Mouse (Mus musculus): ENCODE results near the gene Arhgef17. TPM values are rescaled to one million over a fixed set of nuclear protein-coding genes. Genes with fewer than 3 reads are reported as not detected.

The Arhgef17 gene
- total RNA-seq, 2 experiments from 2014 or later, result 30.3 to 31.6 TPM

DNA sequence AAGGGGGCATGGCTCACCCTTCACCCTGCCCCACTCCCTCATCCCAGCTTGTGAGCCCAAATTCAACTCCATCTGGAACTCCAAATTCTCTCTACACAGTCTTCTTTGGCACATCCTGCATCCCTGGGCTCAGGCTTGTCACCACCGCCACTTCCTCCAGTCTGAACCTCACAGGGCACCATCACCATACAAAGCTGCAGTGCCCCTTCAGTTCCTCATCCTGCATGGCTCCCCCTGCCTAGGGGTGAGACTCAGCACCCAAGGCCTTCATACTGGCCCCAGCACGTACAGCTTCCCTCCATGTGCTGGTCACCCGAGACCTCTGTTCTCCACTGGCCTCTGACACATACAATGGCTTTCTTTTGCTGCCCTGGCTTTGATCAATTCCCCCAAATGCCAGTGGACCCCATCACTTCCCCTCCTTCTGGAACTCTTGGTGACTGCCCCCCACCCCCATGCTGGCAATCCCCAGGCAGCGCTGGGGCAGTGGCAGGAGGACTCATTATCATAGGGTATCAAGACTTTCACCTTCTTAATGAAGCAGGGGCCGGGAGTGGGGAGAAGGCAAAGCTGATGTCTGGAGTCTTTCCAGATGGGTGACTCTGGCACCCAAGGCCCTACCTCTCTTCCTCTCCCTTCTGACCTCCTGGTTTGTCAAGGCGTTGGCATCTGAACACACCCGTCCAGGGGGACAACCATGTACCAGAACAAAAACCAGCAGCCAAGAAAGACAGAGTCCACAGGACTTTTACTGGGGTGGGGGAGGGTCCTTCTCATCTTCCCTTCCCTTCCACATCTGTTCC, 12.7 kb downstream of the Arhgef17 start:
- intact Hi-C loops (cut with DNase I), result no loop called here
- DNase-seq, result no peak

DNA sequence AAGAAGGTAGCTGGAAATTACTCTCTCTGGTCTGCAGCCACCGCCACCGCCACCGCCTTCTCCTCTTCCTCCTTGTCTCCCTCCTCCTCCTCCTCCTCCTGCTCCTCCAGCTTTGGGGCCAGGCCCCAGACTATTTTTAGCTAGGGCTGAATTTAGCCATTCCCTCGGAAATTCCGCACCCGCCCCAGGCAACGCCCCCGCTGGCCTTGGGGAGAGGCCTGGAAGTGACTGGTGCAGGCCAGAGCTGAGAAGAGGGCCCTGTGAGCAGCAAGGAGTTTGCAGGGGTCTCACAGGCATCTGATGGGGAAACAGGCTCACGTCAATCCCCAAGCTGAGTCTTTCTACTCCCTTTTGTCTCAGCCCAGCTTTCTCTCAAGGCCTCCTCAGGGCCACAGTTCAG, 13.7 kb downstream of the Arhgef17 start:
- DNase-seq, result peak; percentile 72 to 78
- intact Hi-C loops (cut with DNase I), result no loop called here

DNA sequence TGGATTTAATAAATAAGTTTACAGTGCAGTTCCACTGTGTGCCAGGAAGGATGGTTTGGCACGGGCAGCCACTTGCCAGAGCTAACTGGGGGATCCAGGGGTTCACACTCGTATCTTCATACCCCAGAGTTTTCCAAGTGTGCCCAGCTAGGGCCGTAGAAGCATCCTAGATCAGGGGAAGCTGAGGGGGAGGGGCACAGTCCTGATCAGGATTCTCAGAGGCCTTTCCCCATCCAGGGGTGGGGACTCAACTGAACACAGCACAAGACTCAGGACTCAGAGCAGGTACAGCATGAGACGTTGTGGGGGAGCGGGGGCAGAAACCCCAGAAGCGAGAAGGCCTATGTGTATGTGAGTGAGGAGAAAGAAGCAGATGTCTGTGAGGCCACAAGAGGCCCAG, 14.2 kb downstream of the Arhgef17 start:
- no peak for DNase-seq
- intact Hi-C loops (cut with DNase I), result no loop called here

DNA sequence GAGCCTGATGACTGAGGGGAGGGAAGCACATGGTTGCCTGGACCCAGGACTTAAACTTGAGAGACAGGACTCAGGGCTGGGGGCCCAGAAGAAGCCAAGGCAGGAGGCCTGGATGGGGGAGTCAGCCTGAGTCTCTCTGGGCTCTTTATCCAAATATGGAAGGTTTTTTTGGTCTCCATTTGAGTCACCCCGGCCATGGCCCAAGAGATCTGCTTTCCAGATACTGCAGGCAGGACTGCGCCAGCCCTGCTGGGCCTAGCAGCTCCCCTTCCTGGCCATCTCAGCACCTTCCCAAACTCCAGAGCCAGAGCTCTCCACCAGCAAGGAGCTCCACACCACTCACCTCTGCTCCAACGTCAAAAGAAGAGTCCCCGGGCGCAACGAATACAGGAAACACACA, 15.4 kb downstream of the Arhgef17 start:
- DNase-seq, result no peak
- intact Hi-C loops (cut with DNase I), result no loop called here

DNA sequence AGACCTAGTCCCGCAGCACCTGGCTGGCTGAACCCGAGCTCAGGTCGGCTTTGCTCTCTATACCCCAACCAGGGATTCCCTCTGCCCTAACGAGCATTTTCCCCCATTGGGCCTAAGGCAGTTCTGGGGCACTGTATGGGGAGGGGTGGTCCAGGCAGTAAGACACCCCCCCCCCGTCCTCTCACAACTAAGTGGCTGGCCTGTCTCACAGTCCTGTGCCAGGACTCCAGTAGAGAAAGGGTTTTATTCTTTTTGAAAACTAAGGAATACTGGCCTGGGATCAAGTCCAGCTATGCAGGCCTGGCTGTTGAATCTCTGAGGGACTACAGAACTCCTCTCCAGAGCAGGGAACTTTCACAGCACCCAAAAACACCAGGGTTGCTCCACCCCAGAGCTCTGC, 16.7 kb downstream of the Arhgef17 start:
- no peak for DNase-seq
- intact Hi-C loops (cut with DNase I), result no loop called here

DNA sequence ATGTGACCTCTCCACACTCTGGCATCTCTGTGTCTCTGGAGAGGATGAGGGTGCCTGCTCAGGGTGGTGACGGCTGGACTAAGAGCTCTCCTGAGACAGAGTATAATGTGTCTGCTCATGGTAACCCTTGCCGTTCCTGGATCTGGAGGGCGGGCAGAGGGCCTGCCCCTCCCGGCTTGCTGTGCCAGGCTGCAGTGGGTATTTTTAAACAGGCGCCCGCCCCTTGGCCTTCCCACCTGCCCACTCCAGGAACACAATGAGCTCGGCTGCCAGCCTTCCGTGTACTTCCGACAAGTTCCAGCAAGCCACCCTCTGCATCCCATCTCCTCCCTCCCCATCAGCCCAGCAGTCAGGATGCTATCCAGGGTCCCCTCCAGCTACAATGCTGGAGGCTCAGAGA, 20.1 kb downstream of the Arhgef17 start:
- DNase-seq, result peak; percentile 56 to 58
- intact Hi-C loops (cut with DNase I), result no loop called here

DNA sequence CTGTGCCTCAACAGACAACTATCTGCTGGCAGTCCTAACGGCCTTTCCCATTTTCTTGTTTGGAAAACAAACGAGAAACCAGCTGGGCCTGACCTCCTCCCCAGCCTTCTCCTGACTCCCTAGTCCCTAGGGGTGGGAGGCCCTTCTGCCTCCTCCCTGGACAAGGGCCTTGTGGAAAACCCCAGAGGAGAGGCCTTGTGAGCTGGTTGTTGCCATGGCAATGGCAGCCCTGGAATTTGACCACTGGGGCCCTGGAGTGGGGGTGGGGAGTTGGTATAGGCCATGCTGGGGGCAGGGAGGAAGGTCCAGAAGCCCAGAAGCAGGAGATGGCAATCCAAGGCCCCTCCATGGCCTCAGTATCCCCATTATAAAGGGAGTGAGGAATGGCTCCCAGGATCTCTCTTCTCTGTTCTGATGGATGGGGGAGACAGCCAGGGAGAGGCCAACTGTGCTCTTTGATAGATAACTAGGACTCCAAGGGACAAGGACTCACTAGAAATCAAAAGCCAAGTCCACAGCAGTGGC, 20.6 kb downstream of the Arhgef17 start:
- no peak for DNase-seq

DNA sequence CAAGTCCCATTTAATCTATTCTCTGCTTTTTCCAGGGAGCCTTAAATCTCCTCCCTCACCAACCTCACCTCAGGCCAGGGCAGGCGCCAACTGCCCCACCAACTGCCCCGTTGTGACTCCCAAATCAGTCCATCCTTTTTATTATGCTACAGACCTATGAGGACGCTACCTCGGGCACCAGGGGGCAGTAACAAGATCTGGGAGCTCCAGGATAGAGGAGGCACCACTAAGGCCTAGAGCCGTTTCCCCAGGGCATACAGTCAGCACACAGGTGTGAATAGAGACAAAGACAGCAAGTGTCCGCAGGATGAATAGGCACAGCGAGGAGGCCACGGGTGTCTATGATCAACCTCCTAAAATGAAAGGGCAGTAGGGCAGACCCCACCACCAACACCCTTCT, 23.3 kb downstream of the Arhgef17 start:
- intact Hi-C loops (cut with DNase I), result no loop called here
- DNase-seq, result peak; percentile 63 to 71

More for the DNA sequence above, 20.6 kb downstream of the Arhgef17 start:
- intact Hi-C loops (cut with DNase I), result no loop called here

DNA sequence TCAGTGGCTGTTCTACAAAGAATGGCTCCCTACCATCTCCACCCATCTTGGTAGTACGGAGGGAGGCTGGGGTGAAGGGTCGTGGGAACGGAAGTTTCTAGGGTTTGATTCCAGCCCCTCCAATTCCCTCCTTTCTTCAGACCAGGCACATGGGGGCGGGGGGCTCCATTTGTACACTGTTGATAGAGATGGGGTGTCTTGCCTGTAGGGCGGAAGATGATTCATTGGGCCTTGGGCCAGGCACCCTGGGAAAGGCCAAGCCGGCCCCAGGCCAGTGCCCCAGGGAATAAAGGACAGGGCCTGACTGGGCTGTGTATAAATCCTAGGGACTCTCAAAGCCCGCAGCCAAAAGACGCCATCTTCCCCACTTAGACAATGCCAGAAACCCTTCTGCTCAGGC, 23.8 kb downstream of the Arhgef17 start:
- intact Hi-C loops (cut with DNase I), result no loop called here
- DNase-seq, result peak; percentile 66 to 68

DNA sequence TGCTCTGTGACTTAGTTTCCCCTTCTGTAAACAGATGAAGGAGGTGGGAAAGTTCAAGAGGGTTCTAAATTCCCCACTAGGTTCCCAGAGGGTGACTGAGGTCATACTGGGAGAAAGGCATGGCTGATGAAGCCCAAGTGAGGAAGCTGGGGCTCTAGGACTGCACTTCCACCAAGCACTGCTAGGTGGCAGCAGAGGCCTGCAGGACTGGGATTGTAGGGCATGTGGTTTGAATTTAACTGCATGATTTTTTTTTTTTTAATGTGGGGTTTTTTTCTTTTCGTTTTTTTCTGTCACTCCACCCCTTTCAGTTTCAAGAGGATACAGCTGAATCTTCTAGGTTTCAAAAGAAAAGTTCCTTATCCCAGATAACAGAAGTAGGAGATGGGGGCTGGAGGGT, 24.7 kb downstream of the Arhgef17 start:
- intact Hi-C loops (cut with DNase I), result loop anchor here (1.0 to 2.0 kb wide), 3 partner anchors 25 to 144 kb away; partner anchors contain the start of gene Arhgef17
- peak; percentile 88 to 93 for DNase-seq

DNA sequence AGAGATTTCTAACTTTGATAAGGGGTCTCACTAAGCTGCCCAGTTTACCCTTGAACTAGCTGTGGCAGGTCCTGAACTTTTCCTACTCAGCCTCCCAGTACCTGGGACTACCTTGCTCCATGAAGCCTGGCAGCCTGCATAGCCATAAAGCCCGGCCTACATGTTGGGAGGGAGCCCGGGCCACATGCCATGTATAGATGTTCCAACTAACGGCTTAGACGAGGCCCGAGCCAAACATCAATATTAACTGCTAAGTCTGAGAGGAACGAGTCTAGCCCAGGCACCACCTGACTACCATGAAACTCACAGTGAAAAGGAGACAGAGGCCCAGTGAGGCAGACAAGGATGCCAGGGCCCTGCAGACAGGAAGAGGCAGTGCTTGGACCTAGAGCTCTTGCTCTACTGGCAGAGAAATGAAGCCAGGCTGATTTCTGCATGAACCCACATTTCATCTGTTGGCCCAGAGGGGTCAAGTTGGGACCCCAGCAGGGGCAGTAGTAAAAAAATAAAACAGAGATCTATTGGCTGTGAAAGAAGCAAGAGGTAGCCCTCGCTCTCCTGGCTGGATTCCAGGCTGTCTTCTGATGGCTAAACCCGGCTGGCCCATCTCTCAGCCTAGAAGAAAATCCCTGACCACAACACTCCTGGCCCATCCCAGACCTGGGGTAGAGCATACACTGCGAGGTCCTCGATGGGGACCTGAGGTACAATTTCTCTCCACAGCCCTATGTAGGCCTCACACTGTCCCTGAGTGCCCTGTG, 25.7 kb downstream of the Arhgef17 start:
- no peak for DNase-seq
- intact Hi-C loops (cut with DNase I), result loop anchor here (2.0 kb wide), 2 partner anchors 59 to 145 kb away; no protein-coding TSS in a partner anchor

DNA sequence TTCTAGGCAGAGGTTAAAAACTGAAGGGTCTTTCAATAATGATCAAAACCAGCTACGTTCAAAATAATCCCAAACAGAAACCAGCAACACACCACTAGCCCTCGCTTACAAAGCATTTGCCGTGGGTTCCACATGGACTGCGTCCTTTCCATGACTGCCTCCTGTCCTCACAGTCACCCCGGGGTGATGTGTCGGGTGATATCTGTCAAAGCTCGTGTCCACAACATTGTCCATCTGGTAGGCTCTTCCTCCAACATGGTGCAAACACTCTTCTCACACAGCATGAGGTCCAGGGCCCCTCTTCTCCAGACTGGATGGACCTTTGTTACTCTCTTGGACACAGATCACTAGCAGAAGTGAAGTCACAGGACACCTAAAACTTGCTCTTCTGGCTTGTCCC, 26.9 kb downstream of the Arhgef17 start:
- no peak for DNase-seq
- intact Hi-C loops (cut with DNase I), result no loop called here

DNA sequence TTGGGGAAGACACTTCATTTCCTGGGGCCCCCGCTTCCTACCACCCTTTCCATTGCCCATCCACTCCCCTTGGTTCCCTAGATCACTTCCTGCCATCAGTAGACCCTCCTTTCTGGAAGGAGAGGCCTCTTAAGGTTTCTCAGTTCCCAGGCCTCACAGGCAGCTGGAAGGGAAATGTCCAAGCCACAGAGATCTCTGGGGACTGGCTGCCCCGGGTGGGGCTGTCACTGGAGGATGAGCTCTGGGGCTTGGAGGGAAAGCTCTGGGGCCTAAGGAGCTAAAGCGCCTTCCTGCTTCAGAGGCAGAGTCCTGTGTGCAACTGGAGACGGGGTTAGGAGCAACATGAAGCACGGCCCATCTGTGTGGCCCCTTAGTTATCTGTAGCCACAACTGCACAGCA, 27.3 kb downstream of the Arhgef17 start:
- DNase-seq, result no peak

DNA sequence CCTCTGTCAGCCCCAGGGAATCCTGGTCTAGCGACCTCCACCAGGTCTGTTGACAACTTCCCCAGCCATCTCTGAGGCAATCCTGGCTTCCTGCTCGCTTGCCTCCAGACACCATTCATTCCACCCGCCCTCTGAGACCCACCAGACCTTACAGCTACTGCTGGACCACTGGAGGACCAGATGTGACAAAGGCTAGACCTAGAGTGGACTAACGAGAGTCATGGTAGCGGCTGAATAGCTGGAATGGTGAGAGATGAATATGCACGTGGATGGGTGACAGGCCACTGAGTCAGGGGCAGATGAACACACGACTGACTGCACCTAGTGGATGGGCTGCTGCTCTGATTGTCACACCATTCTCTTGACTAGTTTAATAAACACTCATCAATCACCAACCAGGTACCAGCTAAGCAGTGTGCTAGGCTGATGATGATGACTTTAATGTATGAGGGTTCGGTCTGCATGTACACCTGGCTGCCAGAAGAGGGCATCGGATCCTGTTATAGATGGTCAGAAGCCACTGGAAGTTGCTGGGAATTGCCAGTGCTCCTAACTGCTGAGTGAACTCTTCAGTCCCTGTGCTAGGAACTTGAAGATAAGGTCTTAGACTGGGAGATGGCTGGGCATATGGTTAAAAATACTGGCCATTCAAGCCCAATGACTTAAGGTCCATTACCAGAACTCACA, 29.3 kb downstream of the Arhgef17 start:
- intact Hi-C loops (cut with DNase I), result no loop called here
- no peak for DNase-seq

More for the DNA sequence above, 27.3 kb downstream of the Arhgef17 start:
- intact Hi-C loops (cut with DNase I), result no loop called here

DNA sequence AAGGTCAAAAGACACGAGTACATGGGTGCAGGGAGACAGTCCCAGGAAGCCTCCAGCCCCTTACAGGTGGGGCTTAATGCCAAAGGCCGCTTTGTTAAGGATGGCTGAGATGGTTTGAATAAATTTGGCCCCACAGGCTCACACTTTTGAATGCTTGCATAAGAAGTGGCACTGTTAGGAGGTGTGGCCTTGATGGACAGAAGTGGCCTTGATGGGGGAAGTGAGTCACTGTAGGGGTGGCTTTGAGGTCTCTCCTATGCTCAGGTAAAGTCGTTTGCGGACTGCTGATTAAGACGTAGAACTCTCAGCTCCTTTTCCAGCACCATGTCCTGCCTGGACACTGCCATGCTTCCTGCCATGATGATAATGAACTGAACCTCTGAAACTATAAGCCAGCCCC, 34.1 kb downstream of the Arhgef17 start:
- DNase-seq, result no peak
- intact Hi-C loops (cut with DNase I), result no loop called here

DNA sequence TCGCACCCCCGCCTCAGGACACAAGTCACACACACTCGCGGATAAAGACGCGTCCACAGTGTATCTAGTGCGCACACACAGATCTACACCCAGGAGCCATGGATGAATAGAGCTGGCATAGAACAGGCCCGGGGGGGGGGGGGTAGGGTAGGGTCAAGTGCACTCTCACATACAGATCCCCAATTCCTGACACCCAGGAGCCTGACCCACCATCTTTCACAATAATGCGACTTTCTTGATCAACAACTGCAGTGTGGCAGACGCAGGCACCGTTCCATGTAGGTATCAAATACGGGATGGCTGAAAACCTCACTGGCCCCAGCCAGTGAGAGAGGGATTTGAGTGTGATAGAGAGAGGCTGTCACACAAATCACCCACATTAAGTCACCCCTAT, 37.1 kb downstream of the Arhgef17 start:
- no peak for DNase-seq
- intact Hi-C loops (cut with DNase I), result no loop called here

DNA sequence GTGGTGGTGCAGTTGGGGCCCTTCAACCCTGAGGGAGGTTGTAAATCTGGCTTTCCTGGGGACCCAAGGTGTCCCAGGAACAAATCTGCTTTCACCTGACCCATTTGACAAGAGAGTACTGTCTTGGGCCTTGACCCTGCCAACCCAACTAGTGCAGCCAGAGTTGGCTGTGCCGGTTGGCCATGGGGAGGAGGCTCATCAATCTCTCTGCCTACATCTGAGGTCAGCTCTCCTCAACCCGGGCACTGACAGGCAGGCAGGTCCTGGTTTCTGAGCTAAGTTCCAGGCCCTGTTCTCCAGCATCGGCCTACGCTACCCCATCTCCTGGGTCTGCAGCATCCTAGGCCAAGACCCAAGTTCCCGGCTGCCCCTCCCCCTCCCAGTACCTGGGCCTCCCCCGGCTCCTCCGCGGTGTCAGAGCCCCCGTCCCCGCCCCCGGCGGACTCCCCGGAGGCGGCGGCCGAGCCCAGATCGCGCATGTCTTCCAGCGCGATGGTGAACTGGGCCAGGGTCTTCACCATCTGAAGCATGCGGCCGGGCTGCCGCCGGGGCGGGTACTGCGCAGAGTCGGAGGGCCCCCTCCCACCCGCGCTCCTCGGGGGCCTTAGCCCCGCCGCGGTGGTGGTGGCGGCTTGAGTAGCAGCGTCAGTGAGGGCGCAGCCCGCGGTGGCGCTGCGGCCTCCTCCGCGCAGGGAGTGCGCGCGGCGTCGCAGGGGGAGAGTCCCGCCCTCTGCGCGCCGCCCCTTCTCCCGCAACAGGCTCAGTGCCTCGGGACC, 37.7 kb downstream of the Arhgef17 start:
- peak; percentile 48 to 49 for DNase-seq
- intact Hi-C loops (cut with DNase I), result no loop called here

DNA sequence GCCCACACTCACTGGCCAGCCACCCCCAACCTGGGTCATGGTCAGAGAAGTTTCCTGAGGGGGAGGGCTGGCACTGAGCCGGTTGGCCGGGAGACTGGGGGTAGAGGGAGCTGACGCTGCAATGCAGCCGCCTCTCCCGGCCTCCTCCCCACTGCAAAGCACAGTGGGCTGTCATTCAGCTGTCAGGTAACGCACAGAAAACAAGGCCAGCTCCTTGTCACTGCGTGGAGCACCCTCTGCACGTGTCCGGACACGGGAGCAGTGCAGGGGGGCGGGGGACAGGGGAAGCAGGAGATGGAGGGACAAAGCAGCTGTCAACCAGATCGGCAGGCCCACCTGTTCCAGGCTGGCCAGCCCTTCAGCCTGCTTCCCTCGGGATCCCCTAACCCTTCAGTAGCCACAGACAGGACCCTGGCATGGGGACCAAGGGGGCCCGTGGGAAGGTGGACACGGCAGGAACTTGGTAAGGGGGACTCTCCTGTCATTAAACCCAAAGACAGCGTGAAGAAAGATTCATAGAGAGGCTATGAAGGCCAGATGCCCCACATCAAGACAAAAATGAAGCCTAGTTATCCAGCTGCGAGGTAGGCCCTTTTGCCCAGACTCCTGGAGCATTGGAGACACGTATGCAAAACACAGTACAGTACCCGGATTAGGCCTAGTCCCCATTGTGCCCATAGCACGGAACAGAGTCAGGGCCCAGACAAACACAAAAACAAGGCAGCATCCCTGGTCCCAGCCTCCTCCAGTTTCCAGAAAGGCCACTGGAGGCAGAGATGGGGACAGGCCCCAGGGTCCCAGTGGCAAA, 38.5 kb downstream of the Arhgef17 start:
- no peak for DNase-seq
- intact Hi-C loops (cut with DNase I), result no loop called here

DNA sequence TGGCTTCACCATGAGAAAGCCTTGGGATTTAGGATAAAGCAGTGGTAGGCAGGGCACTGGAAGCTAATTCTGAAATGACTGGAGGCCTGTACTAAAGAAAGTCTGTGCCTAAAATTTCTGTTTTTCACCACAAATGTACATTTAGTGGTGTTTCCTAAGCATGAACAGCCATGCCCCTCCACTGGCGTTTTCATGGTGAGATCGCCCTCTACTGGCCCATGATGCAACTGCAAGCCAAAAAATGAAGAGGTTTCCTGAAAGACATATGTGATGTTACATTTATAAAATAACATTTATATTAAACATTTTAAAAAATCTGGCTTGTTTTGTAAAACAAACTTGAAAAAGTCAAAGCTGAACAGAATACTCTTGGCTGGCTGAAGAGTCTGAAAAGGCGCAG, 45.4 kb downstream of the Arhgef17 start:
- DNase-seq, result peak; percentile 56 to 72

More for the DNA sequence above, 45.4 kb downstream of the Arhgef17 start:
- intact Hi-C loops (cut with DNase I), result loop anchor here (2.0 kb wide), 1 partner anchor 38 kb away; no protein-coding TSS in a partner anchor
